Mouse (Mus musculus): ENCODE data around the gene Enox1.
A peak's percentile ranks its signal among the peaks of the same experiment; 100 is the strongest.
"Not testable (repeated sequence)": the region's sequence is repeated elsewhere in the genome, so short reads cannot be mapped to it uniquely, and the experiment has no call there.

Enox1 gene

GRCm38 (mm10) chr14:77156222-77156910 lies at the start of gene Enox1:
Gene Enox1, plus strand, starts transcription at chr14:77156763.
- no peak for DNase-seq (ENCODE audit: low spot score in 2 of 2)

DNA sequence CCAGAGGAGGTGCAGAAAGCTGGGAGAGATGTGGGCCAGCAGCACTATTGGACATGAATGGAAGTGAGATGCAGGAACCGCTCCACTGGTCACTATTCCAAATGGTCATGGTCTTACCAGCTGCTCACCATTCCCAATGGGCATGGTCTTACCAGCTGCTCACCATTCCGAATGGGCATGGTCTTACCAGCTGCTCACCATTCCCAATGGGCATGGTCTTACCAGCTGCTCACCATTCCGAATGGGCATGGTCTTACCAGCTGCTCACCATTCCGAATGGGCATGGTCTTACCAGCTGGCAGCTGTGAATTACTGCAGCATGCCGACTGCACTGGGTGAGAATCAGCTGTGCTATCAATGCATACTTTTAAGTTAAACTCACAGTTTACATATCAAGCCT lies 45.9 kb upstream of the Enox1 start:
- DNase-seq (ENCODE audit: low spot score in 2 of 2), result not testable (repeated sequence)

- DNase-seq (ENCODE audit: low spot score in 2 of 2), result no peak
Measured at GRCm38 (mm10) chr14:77130612-77131011, 26.0 kb upstream of the Enox1 start.

- DNase-seq (ENCODE audit: low spot score in 2 of 2), result no peak
Measured at GRCm38 (mm10) chr14:77136936-77137335, 19.6 kb upstream of the Enox1 start.

GRCm38 (mm10) chr14:77141324-77142282 lies 15.0 kb upstream of the Enox1 start:
- DNase-seq (ENCODE audit: low spot score in 2 of 2), result peak; percentile 37 to 83

GRCm38 (mm10) chr14:77145103-77145502 lies 11.5 kb upstream of the Enox1 start:
- DNase-seq (ENCODE audit: low spot score in 2 of 2), result no peak

GRCm38 (mm10) chr14:77147635-77148034 lies 8.9 kb upstream of the Enox1 start:
- no peak for DNase-seq (ENCODE audit: low spot score in 2 of 2)

GRCm38 (mm10) chr14:77150556-77150955 lies 6.0 kb upstream of the Enox1 start:
- DNase-seq (ENCODE audit: low spot score in 2 of 2), result no peak

DNA sequence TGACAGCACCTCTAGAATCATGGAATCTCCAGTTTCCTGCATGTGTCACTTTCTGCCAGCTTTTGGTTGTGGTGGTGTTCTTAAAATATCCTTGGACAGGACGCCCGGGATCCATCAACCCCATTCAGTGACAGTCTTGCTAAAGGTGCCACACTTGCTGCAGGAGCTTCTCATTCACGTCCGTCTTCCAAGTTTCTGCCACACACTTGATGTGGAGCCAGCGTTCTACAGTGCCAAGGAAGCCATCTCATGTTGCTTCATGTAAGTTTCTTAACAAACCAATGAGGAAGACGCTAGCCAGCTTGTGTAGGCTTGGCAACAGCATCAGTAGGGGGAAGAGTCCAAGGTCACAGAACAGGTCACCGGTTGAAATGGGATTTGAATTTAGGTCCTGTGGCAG lies 5.1 kb upstream of the Enox1 start:
- no peak for DNase-seq (ENCODE audit: low spot score in 2 of 2)

DNA sequence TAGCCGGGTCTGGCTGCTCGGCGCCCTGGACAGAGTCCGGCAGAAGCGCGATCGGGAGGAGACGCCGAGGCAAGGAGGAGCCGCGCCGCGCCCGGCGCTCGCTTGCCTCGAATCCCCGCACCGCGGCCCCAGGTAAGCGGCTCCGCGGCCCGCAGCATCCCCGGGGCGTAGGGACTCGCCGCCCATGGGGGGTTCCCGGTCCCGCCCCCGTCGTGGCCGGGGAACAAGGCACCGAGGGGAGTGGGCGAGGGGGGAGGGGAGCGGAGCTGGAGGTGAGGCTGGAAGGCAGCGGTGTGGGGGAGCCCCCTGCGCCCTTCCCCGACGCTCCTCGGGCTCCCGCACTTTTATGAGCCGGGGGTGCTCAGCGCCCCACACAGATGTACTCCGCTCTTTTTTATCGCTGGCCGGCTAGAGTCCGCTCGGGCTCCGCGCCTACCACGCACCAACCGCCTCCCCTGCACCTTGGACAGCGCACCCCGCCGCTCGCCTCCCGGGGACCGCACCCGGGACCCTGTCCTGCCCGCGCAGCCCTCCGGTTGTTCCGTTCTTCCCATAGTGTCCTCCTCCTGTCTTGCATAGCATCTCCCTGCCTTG lies 445 bp downstream of the Enox1 start:
- no peak for DNase-seq (ENCODE audit: low spot score in 2 of 2)

- no peak for DNase-seq (ENCODE audit: low spot score in 2 of 2)
Measured at GRCm38 (mm10) chr14:77157505-77157911, 945 bp downstream of the Enox1 start.

- no peak for DNase-seq (ENCODE audit: low spot score in 2 of 2)
Measured at GRCm38 (mm10) chr14:77159397-77159796, 2.8 kb downstream of the Enox1 start.

DNA sequence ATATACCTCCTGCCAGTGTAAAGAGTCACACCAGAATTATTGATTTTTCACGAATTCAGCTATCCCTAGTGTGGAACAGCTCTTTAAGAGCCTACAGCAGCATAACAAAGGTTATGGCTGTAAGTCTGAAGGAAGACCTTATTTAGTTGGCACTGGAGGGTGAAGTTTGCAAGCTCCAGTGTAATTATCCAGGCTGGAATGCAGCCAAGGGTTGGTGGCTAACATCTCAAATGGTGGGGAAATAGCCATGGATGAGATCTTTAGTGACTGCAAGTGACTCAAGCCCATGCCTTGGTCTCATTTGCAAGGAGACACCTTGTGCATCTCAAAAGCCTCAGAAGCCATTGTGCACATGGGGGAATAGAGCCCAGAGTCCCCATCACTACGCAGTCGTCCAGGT lies 5.9 kb downstream of the Enox1 start:
- DNase-seq (ENCODE audit: low spot score in 2 of 2), result no peak

- DNase-seq (ENCODE audit: low spot score in 2 of 2), result no peak
Measured at GRCm38 (mm10) chr14:77164396-77164795, 7.8 kb downstream of the Enox1 start.

DNA sequence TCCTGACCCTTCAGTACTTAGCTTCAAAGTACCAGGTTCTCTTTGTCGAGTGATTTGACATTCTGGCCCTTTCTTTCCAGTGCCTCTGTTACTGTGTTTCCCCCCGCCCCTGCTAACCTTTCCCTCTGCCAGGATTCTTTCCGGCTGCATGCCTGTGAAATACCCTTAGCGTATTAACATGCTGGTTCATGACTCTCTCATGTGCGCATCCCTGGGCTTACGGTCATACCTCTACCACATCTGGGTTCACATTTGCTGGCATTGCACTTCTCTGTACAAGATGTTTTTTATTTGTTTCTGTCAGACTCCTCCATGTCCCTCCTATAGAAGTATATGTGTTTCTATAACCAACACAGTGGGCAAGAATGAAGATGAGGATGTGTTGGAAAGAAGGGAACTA lies 11.6 kb downstream of the Enox1 start:
- no peak for DNase-seq (ENCODE audit: low spot score in 2 of 2)

GRCm38 (mm10) chr14:77174491-77174890 lies 17.9 kb downstream of the Enox1 start:
- DNase-seq (ENCODE audit: low spot score in 2 of 2), result no peak

DNA sequence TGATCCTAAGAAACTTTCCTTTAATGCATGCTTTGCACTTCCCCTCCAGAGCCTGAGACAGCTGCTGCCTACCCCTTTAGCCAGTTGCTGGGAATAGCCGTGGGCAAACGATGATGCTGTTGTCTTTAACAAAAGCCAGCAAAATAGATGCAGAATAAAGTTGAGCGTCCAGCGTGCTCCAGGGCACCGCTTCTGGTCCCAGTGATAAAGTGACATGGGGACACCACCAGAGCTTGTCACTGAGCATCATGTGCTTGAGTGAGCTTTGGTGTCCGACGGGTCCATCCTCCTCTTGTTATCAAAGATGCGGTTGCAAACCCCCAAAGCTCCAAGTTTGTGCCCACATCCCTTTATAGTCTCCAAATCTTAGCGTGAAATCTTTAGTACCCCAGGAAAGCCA lies 18.4 kb downstream of the Enox1 start:
- DNase-seq (ENCODE audit: low spot score in 2 of 2), result no peak

DNA sequence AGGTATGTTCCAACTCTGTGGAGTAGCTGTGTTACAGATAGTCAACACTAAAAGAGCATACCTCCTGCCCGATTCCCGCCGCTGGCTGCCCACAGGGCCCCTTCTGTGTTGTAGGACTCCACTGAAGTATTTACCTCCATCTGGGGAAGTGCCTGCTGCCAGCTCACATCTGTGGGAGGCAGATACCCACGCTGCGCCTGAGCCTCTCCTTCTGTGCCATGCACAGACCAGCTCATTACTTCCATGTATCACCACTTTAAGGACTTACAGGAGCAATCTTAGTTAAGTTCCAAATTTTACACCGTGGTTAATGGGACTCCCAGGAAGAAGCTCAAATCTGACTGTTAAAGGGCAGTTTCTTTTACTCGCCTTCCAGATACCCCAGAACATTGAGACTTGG lies 23.7 kb downstream of the Enox1 start:
- DNase-seq (ENCODE audit: low spot score in 2 of 2), result no peak

DNA sequence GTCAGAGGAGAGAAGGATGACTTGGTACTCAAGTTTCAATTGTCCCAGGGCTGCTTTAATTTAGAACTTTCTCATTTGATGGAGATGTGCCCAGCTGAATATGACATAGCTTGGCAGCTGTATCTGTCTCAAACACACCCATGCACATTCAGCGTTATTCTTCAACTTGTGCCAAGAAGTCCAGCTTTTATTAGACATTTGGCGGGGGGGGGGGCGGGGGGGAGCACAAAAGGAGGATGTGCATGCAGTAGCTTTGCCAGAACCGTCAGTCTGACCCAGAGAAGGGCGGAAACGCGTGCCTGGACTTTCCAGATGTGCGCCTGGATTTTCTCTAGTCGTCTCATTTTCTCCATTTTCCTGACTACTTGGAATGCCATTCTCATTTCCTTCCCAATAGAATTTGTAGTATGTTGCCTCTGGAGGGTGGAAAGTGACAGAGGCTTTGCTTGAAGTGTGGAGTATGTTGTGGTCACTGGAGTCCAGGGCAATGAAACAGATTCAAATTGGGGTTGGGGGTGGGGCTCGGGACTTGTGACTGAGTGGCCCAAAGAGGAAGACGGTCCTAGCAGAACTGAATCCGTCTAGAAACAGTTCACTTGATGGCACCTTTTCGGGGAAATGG lies 24.3 kb downstream of the Enox1 start:
- no peak for DNase-seq (ENCODE audit: low spot score in 2 of 2)

- DNase-seq (ENCODE audit: low spot score in 2 of 2), result no peak
Measured at GRCm38 (mm10) chr14:77183491-77183890, 26.9 kb downstream of the Enox1 start.

GRCm38 (mm10) chr14:77190158-77190557 lies 33.6 kb downstream of the Enox1 start:
- DNase-seq (ENCODE audit: low spot score in 2 of 2), result no peak
